Mouse (Mus musculus) urinary bladder, adult 2 months (tissue): ENCODE results near the gene Anxa10. TPM values are rescaled to one million over a fixed set of nuclear protein-coding genes. Genes with fewer than 3 reads are reported as not detected.

Source experiments
- DNase-seq: peaks from one replicate; pipeline ENCODE4 v3.0.0; 2022; ENCODE audit warnings: low spot score
- polyA plus RNA-seq: library from polyadenylated mRNA; depleted of rRNA; stranded (reverse); fragments of >200 nt; gene quantifications from 2 replicates; pipeline ENCODE4 v1.2.3, GENCODE M21; 2012; rRNA removed

The Anxa10 gene
- not detected in 2 replicates for polyA plus RNA-seq

- DNase-seq, result no peak
These were observed at the start of gene Anxa10 for GRCm38 (mm10) chr8:62123098-62123497. TSS of gene Anxa10 (minus strand) at chr8:62123150.

- DNase-seq, result no peak
These were observed 9.9 kb upstream of the Anxa10 start for GRCm38 (mm10) chr8:62132662-62133366.

GRCm38 (mm10) chr8:62097213-62097612 lies 25.7 kb downstream of the Anxa10 start:
- no peak for DNase-seq

- DNase-seq, result no peak
These were observed 41.1 kb downstream of the Anxa10 start for GRCm38 (mm10) chr8:62081804-62082203.

- no peak for DNase-seq
These were observed 42.7 kb downstream of the Anxa10 start for GRCm38 (mm10) chr8:62080195-62080802.

GRCm38 (mm10) chr8:62068305-62068704 lies 54.6 kb downstream of the Anxa10 start:
- DNase-seq, result no peak

GRCm38 (mm10) chr8:62060357-62060756 lies 62.6 kb downstream of the Anxa10 start:
- DNase-seq, result no peak

- no peak for DNase-seq
These were observed 76.1 kb downstream of the Anxa10 start for GRCm38 (mm10) chr8:62046809-62047208.

- no peak for DNase-seq
These were observed 88.6 kb downstream of the Anxa10 start for GRCm38 (mm10) chr8:62034351-62034750.

- DNase-seq, result no peak
These were observed 108.4 kb downstream of the Anxa10 start for GRCm38 (mm10) chr8:62014582-62014981.

GRCm38 (mm10) chr8:62014166-62014565 lies 108.8 kb downstream of the Anxa10 start:
- DNase-seq, result no peak

Other genes with a start within 250 kb of the Anxa10 start
- 147 and 210 TPM in 2 replicates for gene Palld, start 220.5 kb downstream of the Anxa10 start, polyA plus RNA-seq
- gene Ddx60, start 195.1 kb downstream of the Anxa10 start, polyA plus RNA-seq, result 2.7 TPM in 2 replicates